Mouse (Mus musculus) hindbrain, embryonic 11.5 days (tissue): ENCODE measurements at regions not wholly inside any gene's neighbourhood (a gene's known extent, or its start where the extent isn't known, plus 50 kb on each side); places are given as distances from the start of the nearest gene placed in this dataset.

Source experiments
- ATAC-seq: fragments of 200-750 bp; cut with Nextera tagmentation; 2 replicates; pipeline ENCODE4 v1.8.0; 2017; ENCODE audit warnings: mild to moderate bottlenecking, moderate TSS enrichment, moderate library complexity; ENCODE audit not compliant: low FRiP score
- DNase-seq: peaks from one replicate; pipeline ENCODE4 v3.0.0-alpha.2; 2015; ENCODE audit warnings: low spot score
- H3K27ac ChIP-seq: fragments of 300-500 bp; sonication (generic); 2 replicates; pipeline ENCODE4 v1.5.1; 2014; ENCODE audit warnings: mild to moderate bottlenecking, low read depth, low read length
- H3K27me3 ChIP-seq: fragments of 300-500 bp; sonication (generic); 2 replicates; pipeline ENCODE4 v1.6.1; 2014; ENCODE audit warnings: mild to moderate bottlenecking, low read length, moderate library complexity, mixed read lengths; ENCODE audit not compliant: control insufficient read depth, insufficient read depth
- H3K36me3 ChIP-seq: fragments of 300-500 bp; sonication (generic); 2 replicates; pipeline ENCODE4 v1.6.1; 2014; ENCODE audit warnings: mild to moderate bottlenecking, low read length, moderate library complexity, mixed read lengths; ENCODE audit not compliant: control insufficient read depth, insufficient read depth
- H3K4me1 ChIP-seq: fragments of 300-500 bp; sonication (generic); replicated peaks from 2 replicates; pipeline ENCODE4 v1.6.1; 2014; ENCODE audit warnings: low read length, mixed read lengths; ENCODE audit not compliant: control insufficient read depth, insufficient read depth
- H3K4me2 ChIP-seq: fragments of 300-500 bp; sonication (generic); replicated peaks from 2 replicates; pipeline ENCODE4 v1.6.1; 2014; ENCODE audit warnings: mild to moderate bottlenecking, low read depth, low read length
- H3K4me3 ChIP-seq: fragments of 300-500 bp; sonication (generic); 2 replicates; pipeline ENCODE4 v1.5.1; 2014; ENCODE audit warnings: low read depth, low read length
- H3K9ac ChIP-seq: fragments of 300-500 bp; sonication (generic); 2 replicates; pipeline ENCODE4 v1.6.1; 2014; ENCODE audit warnings: low read depth, low read length
- H3K9me3 ChIP-seq: fragments of 300-500 bp; sonication (generic); 2 replicates; pipeline ENCODE4 v1.6.1; 2016; ENCODE audit warnings: low read length; ENCODE audit not compliant: control insufficient read depth
- WGBS: fragments of 180-500 bp; shearing (Covaris S2); extraction: QIAGEN DNeasy Blood & Tissue Kit; methylation state at CpG from one replicate; pipeline ENCODE4 v1.1.7; 2014; 5-methylcytosine and 5-hydroxymethylcytosine counted together

GRCm38 (mm10) chr12:25381619-25382018 lies 284.7 kb upstream of the Id2 start:
- Histone ChIP-seq H3K4me1 (no peaks in the 10 kb centered on the region), H3K36me3 (no peaks in the 10 kb centered on the region), H3K9ac (no peak overlapping the region), H3K4me3 (no peak overlapping the region), H3K4me2 (no peak overlapping the region), H3K9me3 (no peaks in the 10 kb centered on the region), H3K27me3 (no peaks in the 10 kb centered on the region), H3K27ac (no peak overlapping the region)
- 47% methylated on average over 4 of the region's 4 CpGs for WGBS
- no peak for ATAC-seq
- no peak for DNase-seq

GRCm38 (mm10) chr12:25379996-25380395 lies 283.1 kb upstream of the Id2 start:
- WGBS, result 93% methylated on average over 3 of the region's 3 CpGs
- ATAC-seq, result no peak

GRCm38 (mm10) chr12:25379016-25379415 lies 282.1 kb upstream of the Id2 start:
- DNase-seq (no peak), ATAC-seq (no peak)
- Histone ChIP-seq H3K27me3 (no peaks in the 10 kb centered on the region), H3K4me1 (no peaks in the 10 kb centered on the region), H3K9ac (no peak overlapping the region), H3K4me3 (no peak overlapping the region), H3K9me3 (no peaks in the 10 kb centered on the region), H3K36me3 (no peaks in the 10 kb centered on the region), H3K4me2 (no peak overlapping the region), H3K27ac (no peak overlapping the region)
- WGBS, result 79% methylated on average over 9 of the region's 9 CpGs

More at GRCm38 (mm10) chr12:25379996-25380395, 283.1 kb upstream of the Id2 start:
- no peaks in the 10 kb centered on the region for H3K27me3 ChIP-seq
- no peak overlapping the region for H3K9ac ChIP-seq
- DNase-seq, result no peak
- H3K9me3 ChIP-seq, result no peaks in the 10 kb centered on the region
- no peak overlapping the region for H3K4me2 ChIP-seq
- H3K4me3 ChIP-seq, result no peak overlapping the region
- H3K27ac ChIP-seq, result no peak overlapping the region
- H3K4me1 ChIP-seq, result no peaks in the 10 kb centered on the region
- H3K36me3 ChIP-seq, result no peaks in the 10 kb centered on the region

- no peaks in the 10 kb centered on the region for H3K9me3 ChIP-seq
- no peak overlapping the region for H3K4me2 ChIP-seq
- ATAC-seq (no peak), DNase-seq (no peak)
- no peak overlapping the region for H3K4me3 ChIP-seq
- no peaks in the 10 kb centered on the region for H3K36me3 ChIP-seq
- H3K27ac ChIP-seq, result no peak overlapping the region
- no peaks in the 10 kb centered on the region for H3K27me3 ChIP-seq
- H3K9ac ChIP-seq, result no peak overlapping the region
- no peaks in the 10 kb centered on the region for H3K4me1 ChIP-seq
- WGBS, result 76% methylated on average over 6 of the region's 6 CpGs
Observed at GRCm38 (mm10) chr12:25378036-25378645, 281.2 kb upstream of the Id2 start.

GRCm38 (mm10) chr12:25376451-25376850 lies 279.5 kb upstream of the Id2 start:
- Histone ChIP-seq H3K4me1 (no peaks in the 10 kb centered on the region), H3K36me3 (no peaks in the 10 kb centered on the region), H3K27me3 (no peaks in the 10 kb centered on the region), H3K9me3 (no peaks in the 10 kb centered on the region), H3K4me3 (no peak overlapping the region), H3K4me2 (no peak overlapping the region), H3K9ac (no peak overlapping the region), H3K27ac (no peak overlapping the region)
- ATAC-seq (no peak), DNase-seq (peak; percentile 10)
- WGBS, result 38% methylated on average over 8 of the region's 8 CpGs

GRCm38 (mm10) chr12:25367541-25367940 lies 270.6 kb upstream of the Id2 start:
- ATAC-seq (no peak), DNase-seq (no peak)
- Histone ChIP-seq H3K4me1 (no peaks in the 10 kb centered on the region), H3K4me3 (no peak overlapping the region), H3K36me3 (no peaks in the 10 kb centered on the region), H3K9me3 (no peaks in the 10 kb centered on the region), H3K27me3 (no peaks in the 10 kb centered on the region), H3K4me2 (no peak overlapping the region), H3K9ac (no peak overlapping the region), H3K27ac (no peak overlapping the region)
- WGBS, result 93% methylated on average over 1 of the region's 1 CpGs

- WGBS, result 75% methylated on average over 3 of the region's 3 CpGs
Observed at GRCm38 (mm10) chr12:25365600-25366267, 268.8 kb upstream of the Id2 start.

GRCm38 (mm10) chr12:25364966-25365568 lies 268.1 kb upstream of the Id2 start:
- H3K9ac ChIP-seq, result no peak overlapping the region
- H3K4me1 ChIP-seq, result no peaks in the 10 kb centered on the region
- DNase-seq (no peak), ATAC-seq (no peak)
- H3K27ac ChIP-seq, result no peak overlapping the region
- H3K36me3 ChIP-seq, result no peaks in the 10 kb centered on the region
- H3K9me3 ChIP-seq, result no peaks in the 10 kb centered on the region
- H3K4me2 ChIP-seq, result no peak overlapping the region
- no peak overlapping the region for H3K4me3 ChIP-seq
- no peaks in the 10 kb centered on the region for H3K27me3 ChIP-seq
- WGBS, result 73% methylated on average over 7 of the region's 7 CpGs

More at GRCm38 (mm10) chr12:25365600-25366267, 268.8 kb upstream of the Id2 start:
- no peak overlapping the region for H3K9ac ChIP-seq
- no peak overlapping the region for H3K27ac ChIP-seq
- H3K4me1 ChIP-seq, result no peaks in the 10 kb centered on the region
- no peak overlapping the region for H3K4me3 ChIP-seq
- no peaks in the 10 kb centered on the region for H3K9me3 ChIP-seq
- H3K27me3 ChIP-seq, result no peaks in the 10 kb centered on the region
- H3K4me2 ChIP-seq, result no peak overlapping the region
- H3K36me3 ChIP-seq, result no peaks in the 10 kb centered on the region
- DNase-seq, result no peak
- ATAC-seq, result no peak

GRCm38 (mm10) chr12:25363839-25364238 lies 266.9 kb upstream of the Id2 start:
- H3K27ac ChIP-seq, result no peak overlapping the region
- H3K36me3 ChIP-seq, result no peaks in the 10 kb centered on the region
- H3K9me3 ChIP-seq, result no peaks in the 10 kb centered on the region
- no peaks in the 10 kb centered on the region for H3K27me3 ChIP-seq
- no peak overlapping the region for H3K4me2 ChIP-seq
- ATAC-seq, result no peak
- no peak overlapping the region for H3K9ac ChIP-seq
- WGBS, result 92% methylated on average over 9 of the region's 9 CpGs
- DNase-seq, result no peak
- H3K4me3 ChIP-seq, result no peak overlapping the region
- H3K4me1 ChIP-seq, result no peaks in the 10 kb centered on the region
